Mouse (Mus musculus): ENCODE results near the gene Olfr1189. TPM values are rescaled to one million over a fixed set of nuclear protein-coding genes. Genes with fewer than 3 reads are reported as not detected.
"Not testable (repeated sequence)": the region's sequence is repeated elsewhere in the genome, so short reads cannot be mapped to it uniquely, and the experiment has no call there.

Olfr1189 gene
- total RNA-seq (2015; ENCODE audit: low replicate concordance) (not detected in 2 replicates), total RNA-seq (2017; ENCODE audit: low replicate concordance) (not detected in 2 replicates)

DNA sequence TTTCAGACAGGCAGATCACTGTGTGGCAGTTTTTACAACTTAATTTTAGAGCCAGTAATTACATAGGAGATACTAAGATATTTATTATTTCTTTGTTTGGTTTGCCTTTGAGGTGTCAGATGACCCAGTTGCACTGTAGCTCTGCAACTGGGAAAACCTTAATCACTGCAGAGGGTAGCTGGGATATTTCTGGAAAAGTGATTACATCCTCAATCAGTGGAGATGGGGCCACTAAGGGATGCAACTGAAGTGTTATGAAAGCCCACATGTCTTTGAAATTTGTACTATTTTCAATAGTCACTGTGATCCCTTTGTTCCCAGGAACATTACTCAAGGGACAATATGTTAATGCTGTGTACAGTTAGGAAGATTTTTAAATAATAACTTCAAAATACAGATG is at the start of gene Olfr1189:
Olfr1189 (plus strand) TSS at position 301 of the 400 bp plus-strand sequence.
- no peak for ATAC-seq (replicated peaks; ENCODE audit: low FRiP score, poor library complexity, severe bottlenecking)

DNA sequence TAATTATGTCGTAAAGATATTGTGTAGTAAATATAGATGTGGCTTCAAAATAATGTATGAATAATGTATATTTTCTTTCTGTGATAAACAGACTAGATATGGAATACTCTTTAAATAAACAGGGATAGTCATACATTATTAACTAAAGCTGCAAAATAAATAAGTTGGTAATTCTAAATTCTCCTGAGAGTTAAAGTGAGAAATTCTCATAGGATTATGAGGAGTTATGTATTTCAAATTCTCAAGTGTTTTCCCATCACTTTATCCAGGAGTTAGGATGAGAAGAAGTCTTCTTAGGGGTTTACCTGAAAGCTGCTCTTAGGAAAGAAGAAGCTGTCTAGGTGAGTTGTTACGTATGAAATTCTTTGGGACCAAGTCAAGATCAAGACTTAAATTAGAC is 29.6 kb upstream of the Olfr1189 start, which contains the start of gene Olfr1188:
Olfr1188 (plus strand) TSS at position 301 of the 400 bp plus-strand sequence.
- no peak for ATAC-seq (replicated peaks; ENCODE audit: low FRiP score, poor library complexity, severe bottlenecking)

DNA sequence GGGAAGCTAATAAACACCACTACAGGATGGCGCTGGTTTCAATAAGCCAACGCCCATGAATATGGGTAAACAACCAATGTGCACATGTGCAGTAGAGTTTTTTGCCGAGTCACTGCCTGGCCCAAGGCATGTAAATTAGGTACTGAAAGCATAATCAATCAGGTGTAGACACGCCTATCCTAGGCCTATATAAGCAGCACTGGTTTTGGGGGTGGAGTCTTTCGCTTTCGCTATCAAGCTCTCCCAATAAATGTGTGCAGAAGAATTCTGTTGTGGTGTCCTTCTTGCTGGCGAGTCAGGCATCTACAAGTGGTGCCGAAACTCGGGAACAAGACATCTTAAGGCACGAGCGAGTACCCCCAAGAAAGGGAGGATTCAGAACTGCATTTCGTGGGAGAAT is 13.6 kb upstream of the Olfr1189 start:
- ATAC-seq (replicated peaks; ENCODE audit: low FRiP score, poor library complexity, severe bottlenecking): not testable (repeated sequence)

DNA sequence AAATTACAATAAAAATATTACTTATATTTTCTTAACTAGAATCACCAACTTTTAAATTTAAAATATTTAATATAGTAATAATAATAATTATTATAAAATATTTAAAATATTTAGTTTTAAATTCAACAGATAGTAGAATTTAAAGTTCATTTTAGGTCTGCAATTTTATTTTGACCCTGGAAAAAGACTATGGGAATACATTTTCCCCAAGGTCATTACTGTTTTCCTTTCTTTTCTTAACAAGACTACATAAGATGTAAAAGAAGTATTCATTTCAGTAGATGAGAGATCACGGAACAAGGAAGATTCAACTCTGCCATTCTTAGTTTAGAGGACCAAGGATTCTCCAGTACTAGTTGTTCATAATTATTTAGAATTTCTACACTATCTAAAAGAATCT is 54.0 kb downstream of the Olfr1189 start, which contains the start of gene Olfr1191-ps1:
Olfr1191-ps1 (plus strand) TSS at position 301 of the 400 bp plus-strand sequence.
- ATAC-seq (replicated peaks; ENCODE audit: low FRiP score, poor library complexity, severe bottlenecking): not testable (repeated sequence)

Other genes starting within 250 kb of the Olfr1189 start
- gene Olfr1176, start 249.7 kb upstream of the Olfr1189 start, total RNA-seq (2015; ENCODE audit: low replicate concordance): not detected in 2 replicates
- not detected in 2 replicates for gene Olfr1176, start 249.7 kb upstream of the Olfr1189 start, total RNA-seq (2017; ENCODE audit: low replicate concordance)
- gene Olfr1177-ps, start 240.0 kb upstream of the Olfr1189 start, total RNA-seq (2015; ENCODE audit: low replicate concordance): not detected in 2 replicates
- gene Olfr1177-ps, start 240.0 kb upstream of the Olfr1189 start, total RNA-seq (2017; ENCODE audit: low replicate concordance): not detected in 2 replicates
- not detected in 2 replicates for gene Olfr1178, start 199.4 kb upstream of the Olfr1189 start, total RNA-seq (2015; ENCODE audit: low replicate concordance)
- gene Olfr1178, start 199.4 kb upstream of the Olfr1189 start, total RNA-seq (2017; ENCODE audit: low replicate concordance): not detected in 2 replicates
- gene Olfr1179, start 180.0 kb upstream of the Olfr1189 start, total RNA-seq (2015; ENCODE audit: low replicate concordance): not detected in 2 replicates
- gene Olfr1179, start 180.0 kb upstream of the Olfr1189 start, total RNA-seq (2017; ENCODE audit: low replicate concordance): not detected in 2 replicates
- gene Olfr1180, start 167.3 kb upstream of the Olfr1189 start, total RNA-seq (2015; ENCODE audit: low replicate concordance): not detected in 2 replicates
- gene Olfr1180, start 167.3 kb upstream of the Olfr1189 start, total RNA-seq (2017; ENCODE audit: low replicate concordance): not detected in 2 replicates
- not detected in 2 replicates for gene Olfr1181, start 160.3 kb upstream of the Olfr1189 start, total RNA-seq (2015; ENCODE audit: low replicate concordance)
- gene Olfr1181, start 160.3 kb upstream of the Olfr1189 start, total RNA-seq (2017; ENCODE audit: low replicate concordance): not detected in 2 replicates
- gene Gm13757, start 137.3 kb upstream of the Olfr1189 start, total RNA-seq (2015; ENCODE audit: low replicate concordance): not detected in 2 replicates
- not detected in 2 replicates for gene Gm13757, start 137.3 kb upstream of the Olfr1189 start, total RNA-seq (2017; ENCODE audit: low replicate concordance)
- not detected in 2 replicates for gene Olfr1183, start 131.6 kb upstream of the Olfr1189 start, total RNA-seq (2015; ENCODE audit: low replicate concordance)
- gene Olfr1183, start 131.6 kb upstream of the Olfr1189 start, total RNA-seq (2017; ENCODE audit: low replicate concordance): not detected in 2 replicates
- not detected in 2 replicates for gene Olfr1184, start 102.9 kb upstream of the Olfr1189 start, total RNA-seq (2015; ENCODE audit: low replicate concordance)
- gene Olfr1184, start 102.9 kb upstream of the Olfr1189 start, total RNA-seq (2017; ENCODE audit: low replicate concordance): not detected in 2 replicates
- not detected in 2 replicates for gene Olfr1185-ps1, start 93.1 kb upstream of the Olfr1189 start, total RNA-seq (2015; ENCODE audit: low replicate concordance)
- not detected in 2 replicates for gene Olfr1185-ps1, start 93.1 kb upstream of the Olfr1189 start, total RNA-seq (2017; ENCODE audit: low replicate concordance)
- gene Olfr1186, start 67.9 kb upstream of the Olfr1189 start, total RNA-seq (2015; ENCODE audit: low replicate concordance): not detected in 2 replicates
- not detected in 2 replicates for gene Olfr1186, start 67.9 kb upstream of the Olfr1189 start, total RNA-seq (2017; ENCODE audit: low replicate concordance)
- gene Olfr1188, start 29.5 kb upstream of the Olfr1189 start, total RNA-seq (2015; ENCODE audit: low replicate concordance): not detected in 2 replicates
- not detected in 2 replicates for gene Olfr1188, start 29.5 kb upstream of the Olfr1189 start, total RNA-seq (2017; ENCODE audit: low replicate concordance)
- not detected in 2 replicates for gene Olfr1191-ps1, start 54.1 kb downstream of the Olfr1189 start, total RNA-seq (2015; ENCODE audit: low replicate concordance)
- gene Olfr1191-ps1, start 54.1 kb downstream of the Olfr1189 start, total RNA-seq (2017; ENCODE audit: low replicate concordance): not detected in 2 replicates
- gene Olfr1192-ps1, start 62.1 kb downstream of the Olfr1189 start, total RNA-seq (2015; ENCODE audit: low replicate concordance): not detected in 2 replicates
- not detected in 2 replicates for gene Olfr1192-ps1, start 62.1 kb downstream of the Olfr1189 start, total RNA-seq (2017; ENCODE audit: low replicate concordance)
- gene Olfr1193, start 89.2 kb downstream of the Olfr1189 start, total RNA-seq (2015; ENCODE audit: low replicate concordance): not detected in 2 replicates
- not detected in 2 replicates for gene Olfr1193, start 89.2 kb downstream of the Olfr1189 start, total RNA-seq (2017; ENCODE audit: low replicate concordance)
- not detected in 2 replicates for gene Olfr1195, start 102.7 kb downstream of the Olfr1189 start, total RNA-seq (2015; ENCODE audit: low replicate concordance)
- not detected in 2 replicates for gene Olfr1195, start 102.7 kb downstream of the Olfr1189 start, total RNA-seq (2017; ENCODE audit: low replicate concordance)
- gene Olfr1196, start 118.1 kb downstream of the Olfr1189 start, total RNA-seq (2015; ENCODE audit: low replicate concordance): not detected in 2 replicates
- gene Olfr1196, start 118.1 kb downstream of the Olfr1189 start, total RNA-seq (2017; ENCODE audit: low replicate concordance): not detected in 2 replicates
- not detected in 2 replicates for gene Olfr1197, start 145.9 kb downstream of the Olfr1189 start, total RNA-seq (2015; ENCODE audit: low replicate concordance)
- not detected in 2 replicates for gene Olfr1197, start 145.9 kb downstream of the Olfr1189 start, total RNA-seq (2017; ENCODE audit: low replicate concordance)
- not detected in 2 replicates for gene Olfr1198, start 164.9 kb downstream of the Olfr1189 start, total RNA-seq (2015; ENCODE audit: low replicate concordance)
- not detected in 2 replicates for gene Olfr1198, start 164.9 kb downstream of the Olfr1189 start, total RNA-seq (2017; ENCODE audit: low replicate concordance)
- gene Olfr1199, start 174.0 kb downstream of the Olfr1189 start, total RNA-seq (2015; ENCODE audit: low replicate concordance): not detected in 2 replicates
- not detected in 2 replicates for gene Olfr1199, start 174.0 kb downstream of the Olfr1189 start, total RNA-seq (2017; ENCODE audit: low replicate concordance)
- gene Olfr1200, start 184.0 kb downstream of the Olfr1189 start, total RNA-seq (2015; ENCODE audit: low replicate concordance): not detected in 2 replicates
- gene Olfr1200, start 184.0 kb downstream of the Olfr1189 start, total RNA-seq (2017; ENCODE audit: low replicate concordance): not detected in 2 replicates
- not detected in 2 replicates for gene Olfr1201, start 206.6 kb downstream of the Olfr1189 start, total RNA-seq (2015; ENCODE audit: low replicate concordance)
- not detected in 2 replicates for gene Olfr1201, start 206.6 kb downstream of the Olfr1189 start, total RNA-seq (2017; ENCODE audit: low replicate concordance)
- gene Olfr1202, start 228.0 kb downstream of the Olfr1189 start, total RNA-seq (2015; ENCODE audit: low replicate concordance): not detected in 2 replicates
- not detected in 2 replicates for gene Olfr1202, start 228.0 kb downstream of the Olfr1189 start, total RNA-seq (2017; ENCODE audit: low replicate concordance)
- gene Olfr1205, start 243.3 kb downstream of the Olfr1189 start, total RNA-seq (2015; ENCODE audit: low replicate concordance): not detected in 2 replicates
- not detected in 2 replicates for gene Olfr1205, start 243.3 kb downstream of the Olfr1189 start, total RNA-seq (2017; ENCODE audit: low replicate concordance)

All from erythroid progenitor cell, adult 5-6 weeks (primary cell).